8 mouse cellular contexts compared by ENCODE assay signal in genomic region chr7:96796788-96797485, GRCm38 (mm10).
DNase-seq lines count a peak whose midpoint lies in the region; ATAC-seq lines count a peak whose summit lies in the region.

No protein-coding gene starts in this region.

- WGBS in embryonic facial prominence, embryonic 14.5 days = 60% methylated on average over 20 of the region's 20 CpGs
- WGBS in hindbrain, embryonic 11.5 days = 20% methylated on average over 20 of the region's 20 CpGs
- 21% methylated on average over 20 of the region's 20 CpGs for WGBS in neural tube, embryonic 12.5 days

- peak; percentile 16 for DNase-seq in 3T3-L1 (ENCODE audit: low read depth, low spot score)
- peak; percentile 34 for DNase-seq in adipocyte (ENCODE audit: low spot score)
- DNase-seq in embryonic facial prominence, embryonic 14.5 days (ENCODE audit: low spot score) = peak; percentile 85
- peak; percentile 65 for DNase-seq in hindbrain, embryonic 11.5 days (ENCODE audit: low spot score)
- peak; percentile 61 to 65 for DNase-seq in layer of hippocampus, postnatal 10 days (ENCODE audit: low spot score in 2 of 2)
- DNase-seq in urinary bladder, postnatal 14 days (ENCODE audit: low spot score) = no peak

- no peaks in the 10 kb centered on the region for H3K27me3 ChIP-seq in embryonic facial prominence, embryonic 14.5 days (replicated peaks; ENCODE audit: control insufficient read depth, insufficient read depth, low read length)
- no peaks in the 10 kb centered on the region for H3K27me3 ChIP-seq in hindbrain, embryonic 11.5 days (ENCODE audit: control insufficient read depth, insufficient read depth, low read length)
- no peaks in the 10 kb centered on the region for H3K27me3 ChIP-seq in neural tube, embryonic 12.5 days (replicated peaks)

- no peaks in the 10 kb centered on the region for H3K36me3 ChIP-seq in embryonic facial prominence, embryonic 14.5 days (ENCODE audit: control insufficient read depth, insufficient read depth, low read length)
- no peaks in the 10 kb centered on the region for H3K36me3 ChIP-seq in hindbrain, embryonic 11.5 days (ENCODE audit: control insufficient read depth, insufficient read depth, low read length)
- no peaks in the 10 kb centered on the region for H3K36me3 ChIP-seq in neural tube, embryonic 12.5 days

- peak; percentile 83 for ATAC-seq in embryonic facial prominence, embryonic 14.5 days (ENCODE audit: low read depth)
- peak; percentile 83 for ATAC-seq in hindbrain, embryonic 11.5 days (ENCODE audit: low FRiP score)
- ATAC-seq in neural tube, embryonic 12.5 days (ENCODE audit: low FRiP score, low read depth) = peak; percentile 86
- ATAC-seq in activated CD4-positive, CD25-positive, alpha-beta regulatory T cell, adult 4 months = no peak

- H3K9ac ChIP-seq in embryonic facial prominence, embryonic 14.5 days (ENCODE audit: low read depth, low read length) = no peak overlapping the region
- H3K9ac ChIP-seq in hindbrain, embryonic 11.5 days (ENCODE audit: low read depth, low read length) = peak overlapping the region; percentile 28; the same call in 1 of the 2 replicates
- no peak overlapping the region for H3K9ac ChIP-seq in neural tube, embryonic 12.5 days

- peaks cover 49% of the 10 kb centered on the region for H3K4me1 ChIP-seq in embryonic facial prominence, embryonic 14.5 days (ENCODE audit: control insufficient read depth, insufficient read depth, low read length)
- peaks cover 17% of the 10 kb centered on the region for H3K4me1 ChIP-seq in hindbrain, embryonic 11.5 days (replicated peaks; ENCODE audit: control insufficient read depth, insufficient read depth, low read length)
- H3K4me1 ChIP-seq in neural tube, embryonic 12.5 days = peaks cover 38% of the 10 kb centered on the region

- H3K4me3 ChIP-seq in embryonic facial prominence, embryonic 14.5 days (ENCODE audit: low read depth, low read length) = no peak overlapping the region
- H3K4me3 ChIP-seq in hindbrain, embryonic 11.5 days (ENCODE audit: low read depth, low read length) = no peak overlapping the region
- H3K4me3 ChIP-seq in neural tube, embryonic 12.5 days = no peak overlapping the region

- peak overlapping the region; percentile 19 for H3K4me2 ChIP-seq in embryonic facial prominence, embryonic 14.5 days (ENCODE audit: low read depth, low read length)
- H3K4me2 ChIP-seq in hindbrain, embryonic 11.5 days (replicated peaks; ENCODE audit: low read depth, low read length) = peak overlapping the region; percentile 32
- peak overlapping the region; percentile 36 for H3K4me2 ChIP-seq in neural tube, embryonic 12.5 days (replicated peaks)

- H3K27ac ChIP-seq in embryonic facial prominence, embryonic 14.5 days (replicated peaks; ENCODE audit: low read depth, low read length) = peak overlapping the region; percentile 87
- H3K27ac ChIP-seq in hindbrain, embryonic 11.5 days (ENCODE audit: low read depth, low read length) = peak overlapping the region; percentile 61
- peak overlapping the region; percentile 82 for H3K27ac ChIP-seq in neural tube, embryonic 12.5 days

- H3K9me3 ChIP-seq in embryonic facial prominence, embryonic 14.5 days (ENCODE audit: control insufficient read depth, low read length) = no peaks in the 10 kb centered on the region
- no peaks in the 10 kb centered on the region for H3K9me3 ChIP-seq in hindbrain, embryonic 11.5 days (ENCODE audit: control insufficient read depth, low read length)
- no peaks in the 10 kb centered on the region for H3K9me3 ChIP-seq in neural tube, embryonic 12.5 days
